ENCODE assay signal across 8 mouse cellular contexts in the genomic region with DNA sequence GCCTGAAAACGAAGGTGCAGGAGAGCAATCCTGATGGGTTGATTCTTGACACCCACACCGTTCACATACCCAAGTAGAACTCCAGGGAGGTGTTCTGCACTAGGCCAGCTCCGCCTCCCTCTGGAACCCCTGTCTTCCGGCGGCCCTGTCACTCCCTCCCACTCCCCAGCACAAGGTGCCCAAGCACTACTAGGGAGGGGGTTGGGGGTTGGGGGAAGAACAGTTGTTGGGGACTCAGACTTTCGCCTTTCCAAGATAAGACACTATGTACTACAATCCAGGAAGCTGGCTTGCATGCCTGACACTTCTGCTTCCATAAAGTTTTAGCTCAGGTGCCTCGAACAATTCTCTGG. TPM values are rescaled to one million over a fixed set of nuclear protein-coding genes. Genes with fewer than 3 reads are reported as not detected.
DNase-seq lines count a peak whose midpoint lies in the region; ATAC-seq and TF ChIP-seq lines count a peak whose summit lies in the region.

No protein-coding gene starts in this region.

- TF ChIP-seq EP300 in heart, postnatal 0 days (IDR thresholded peaks at IDR 0.05; ENCODE audit: low read depth), result no peak

- 0 out of 2 replicates have a peak, but pooled peaks cover 7% of the 10 kb centered on the region for H3K4me1 ChIP-seq in heart, postnatal 0 days (ENCODE audit: control insufficient read depth, insufficient read depth)
- H3K4me1 ChIP-seq in hindbrain, embryonic 10.5 days (replicated peaks), result peaks cover 16% of the 10 kb centered on the region
- peaks cover 17% of the 10 kb centered on the region for H3K4me1 ChIP-seq in midbrain, embryonic 10.5 days

- peak overlapping the region; percentile 61 for H3K9ac ChIP-seq in heart, postnatal 0 days (replicated peaks; ENCODE audit: low read depth, low read length)

- H3K4me3 ChIP-seq in heart, postnatal 0 days (ENCODE audit: low read depth, low read length), result peak overlapping the region; percentile 79
- peak overlapping the region; percentile 84 for H3K4me3 ChIP-seq in hindbrain, embryonic 10.5 days
- H3K4me3 ChIP-seq in midbrain, embryonic 10.5 days, result peak overlapping the region; percentile 88

- no peak for DNase-seq in heart, postnatal 0 days (ENCODE audit: low spot score)
- DNase-seq in heart, adult 18-20 months, result no peak
- no peak for DNase-seq in Patski (ENCODE audit: low read depth, low spot score)
- no peak for DNase-seq in hindbrain, embryonic 10.5 days (ENCODE audit: low spot score)
- DNase-seq in midbrain, embryonic 10.5 days (ENCODE audit: low spot score), result no peak
- no peak for DNase-seq in right cerebral cortex, postnatal 14 days
- no peak for DNase-seq in embryo, embryonic 10 days (ENCODE audit: low spot score)

- no peaks in the 10 kb centered on the region for H3K36me3 ChIP-seq in heart, postnatal 0 days (replicated peaks; ENCODE audit: control insufficient read depth, insufficient read depth, low read length)
- peaks cover 15% of the 10 kb centered on the region; the same call in 1 of the 2 replicates for H3K36me3 ChIP-seq in hindbrain, embryonic 10.5 days
- peaks cover 12% of the 10 kb centered on the region for H3K36me3 ChIP-seq in midbrain, embryonic 10.5 days

- TF ChIP-seq CTCF in heart, postnatal 0 days (IDR thresholded peaks at IDR 0.05; ENCODE audit: low read depth), result no peak
- TF ChIP-seq CTCF in Patski (IDR thresholded peaks at IDR 0.05), result no peak

- H3K9me3 ChIP-seq in heart, postnatal 0 days (replicated peaks; ENCODE audit: control insufficient read depth, low read length), result no peaks in the 10 kb centered on the region
- H3K9me3 ChIP-seq in hindbrain, embryonic 10.5 days, result no peaks in the 10 kb centered on the region
- H3K9me3 ChIP-seq in midbrain, embryonic 10.5 days (replicated peaks), result no peaks in the 10 kb centered on the region

- POLR2A ChIA-PET in Patski (lab: Charles Lee), result interaction anchor here (0.6 to 1.8 kb wide), 4 partner anchors 13 to 53 kb away, joined by 3 to 11 read pairs (median 4); partner anchors contain the start of genes Chd8, Rab2b and Tox4

- peak; percentile 45 for ATAC-seq in heart, postnatal 0 days (ENCODE audit: insufficient read depth, low read depth)
- ATAC-seq in Patski, result peak; percentile 86
- ATAC-seq in monocyte, adult 5-6 weeks (replicated peaks; ENCODE audit: insufficient number of reproducible peaks, low FRiP score, low TSS enrichment, poor library complexity, severe bottlenecking), result no peak

- in situ Hi-C loops in Patski (cut with MboI; ENCODE audit: low pct_unique_long_range_greater_than_20kb), result no loop called here

- peak overlapping the region; percentile 65 for H3K4me2 ChIP-seq in heart, postnatal 0 days (ENCODE audit: low read depth, low read length)

- peak overlapping the region; percentile 73 for H3K27ac ChIP-seq in heart, postnatal 0 days (ENCODE audit: low read depth)
- peak overlapping the region; percentile 88 for H3K27ac ChIP-seq in hindbrain, embryonic 10.5 days
- H3K27ac ChIP-seq in midbrain, embryonic 10.5 days (replicated peaks), result peak overlapping the region; percentile 85

- no peaks in the 10 kb centered on the region for H3K27me3 ChIP-seq in heart, postnatal 0 days (ENCODE audit: control insufficient read depth, insufficient read depth, low read length)
- H3K27me3 ChIP-seq in Patski, result no peaks in the 10 kb centered on the region
- H3K27me3 ChIP-seq in hindbrain, embryonic 10.5 days (ENCODE audit: insufficient read depth, poor library complexity, severe bottlenecking), result no peaks in the 10 kb centered on the region
- H3K27me3 ChIP-seq in midbrain, embryonic 10.5 days (ENCODE audit: low read depth, poor library complexity, severe bottlenecking), result no peaks in the 10 kb centered on the region

- CTCF ChIA-PET in Patski (lab: Charles Lee), result interaction anchor here (0.7 to 2.0 kb wide), 6 partner anchors 8 to 51 kb away, joined by 3 to 6 read pairs (median 4); partner anchors contain the start of genes Chd8 and Supt16

- WGBS in heart, postnatal 0 days, result 8% methylated on average over 7 of the region's 7 CpGs
- WGBS in hindbrain, embryonic 10.5 days, result 13% methylated on average over 7 of the region's 7 CpGs
- WGBS in midbrain, embryonic 10.5 days, result 19% methylated on average over 7 of the region's 7 CpGs

RNA-seq across cellular contexts. Expression of gene Chd8, which starts 12.9 kb away (rescaled TPM):
- 18.1 and 28.8 TPM in 2 replicates for total RNA-seq in heart, postnatal 0 days (2014; rRNA removed; ENCODE audit: low replicate concordance)
- polyA plus RNA-seq in heart, postnatal 0 days (2015; fragmentation: Nextera tagmentation; extraction: Ambion mirVana), result 12.9 and 13.0 TPM in 2 replicates
- 10 to 100 TPM; 34.2 to 37.7 TPM for total RNA-seq in heart, adult 18-20 months (2021)
- 64.4 TPM for polyA plus RNA-seq in Patski (2021)
- 38.7 and 44.5 TPM in 2 replicates for polyA plus RNA-seq in hindbrain, embryonic 10.5 days (2016; fragmentation: Nextera tagmentation; extraction: Ambion mirVana)
- 38.9 and 49.7 TPM in 2 replicates for polyA plus RNA-seq in midbrain, embryonic 10.5 days (2016; fragmentation: Nextera tagmentation; extraction: Ambion mirVana)
- total RNA-seq in monocyte, adult 5-6 weeks (2017), result 105 to 153 TPM (median 127 TPM) in 3 replicates

RNA-seq across cellular contexts. Expression of gene Tox4, which starts 34.3 kb away (rescaled TPM):
- 30.1 and 63.3 TPM in 2 replicates for total RNA-seq in heart, postnatal 0 days (2014; rRNA removed; ENCODE audit: low replicate concordance)
- polyA plus RNA-seq in heart, postnatal 0 days (2015; fragmentation: Nextera tagmentation; extraction: Ambion mirVana), result 21.8 and 22.0 TPM in 2 replicates
- total RNA-seq in heart, adult 18-20 months (2021), result 10 to 100 TPM; 30.3 to 35.8 TPM
- 38.8 TPM for polyA plus RNA-seq in Patski (2021)
- polyA plus RNA-seq in hindbrain, embryonic 10.5 days (2016; fragmentation: Nextera tagmentation; extraction: Ambion mirVana), result 52.1 and 55.4 TPM in 2 replicates
- 50.1 and 56.1 TPM in 2 replicates for polyA plus RNA-seq in midbrain, embryonic 10.5 days (2016; fragmentation: Nextera tagmentation; extraction: Ambion mirVana)
- total RNA-seq in monocyte, adult 5-6 weeks (2017), result 56.9 to 65.9 TPM (median 65.4 TPM) in 3 replicates

RNA-seq across cellular contexts. Expression of gene Rab2b, which starts 34.7 kb away (rescaled TPM):
- total RNA-seq in heart, postnatal 0 days (2014; rRNA removed; ENCODE audit: low replicate concordance), result 6.6 and 11.9 TPM in 2 replicates
- polyA plus RNA-seq in heart, postnatal 0 days (2015; fragmentation: Nextera tagmentation; extraction: Ambion mirVana), result 9.0 and 10.3 TPM in 2 replicates
- 1 to 10 TPM; 3.8 to 5.5 TPM for total RNA-seq in heart, adult 18-20 months (2021)
- polyA plus RNA-seq in Patski (2021), result 20.5 TPM
- 29.2 and 36.2 TPM in 2 replicates for polyA plus RNA-seq in hindbrain, embryonic 10.5 days (2016; fragmentation: Nextera tagmentation; extraction: Ambion mirVana)
- polyA plus RNA-seq in midbrain, embryonic 10.5 days (2016; fragmentation: Nextera tagmentation; extraction: Ambion mirVana), result 27.5 and 39.0 TPM in 2 replicates
- 5.4 to 14.8 TPM (median 12.5 TPM) in 3 replicates for total RNA-seq in monocyte, adult 5-6 weeks (2017)

RNA-seq across cellular contexts. Expression of gene Supt16, which starts 47.5 kb away (rescaled TPM):
- total RNA-seq in heart, postnatal 0 days (2014; rRNA removed; ENCODE audit: low replicate concordance), result 10.2 and 12.6 TPM in 2 replicates
- 12.9 and 14.4 TPM in 2 replicates for polyA plus RNA-seq in heart, postnatal 0 days (2015; fragmentation: Nextera tagmentation; extraction: Ambion mirVana)
- 10 to 100 TPM; 22.3 to 23.7 TPM for total RNA-seq in heart, adult 18-20 months (2021)
- 65.7 TPM for polyA plus RNA-seq in Patski (2021)
- 60.2 and 82.3 TPM in 2 replicates for polyA plus RNA-seq in hindbrain, embryonic 10.5 days (2016; fragmentation: Nextera tagmentation; extraction: Ambion mirVana)
- 88.3 and 90.6 TPM in 2 replicates for polyA plus RNA-seq in midbrain, embryonic 10.5 days (2016; fragmentation: Nextera tagmentation; extraction: Ambion mirVana)
- 96.8 to 144 TPM (median 108 TPM) in 3 replicates for total RNA-seq in monocyte, adult 5-6 weeks (2017)
